Mouse (Mus musculus) ovary, postnatal 10 days (tissue): ENCODE data around the gene Olfr1454.

Source experiments
- DNase-seq: peaks from one replicate; pipeline ENCODE4 v3.0.0; 2022; ENCODE audit warnings: low spot score

Gene Olfr1454

GRCm38 (mm10) chr19:13060310-13060709 is at the start of gene Olfr1454:
Olfr1454 (plus strand) TSS chr19:13060610.
- DNase-seq = no peak

DNA sequence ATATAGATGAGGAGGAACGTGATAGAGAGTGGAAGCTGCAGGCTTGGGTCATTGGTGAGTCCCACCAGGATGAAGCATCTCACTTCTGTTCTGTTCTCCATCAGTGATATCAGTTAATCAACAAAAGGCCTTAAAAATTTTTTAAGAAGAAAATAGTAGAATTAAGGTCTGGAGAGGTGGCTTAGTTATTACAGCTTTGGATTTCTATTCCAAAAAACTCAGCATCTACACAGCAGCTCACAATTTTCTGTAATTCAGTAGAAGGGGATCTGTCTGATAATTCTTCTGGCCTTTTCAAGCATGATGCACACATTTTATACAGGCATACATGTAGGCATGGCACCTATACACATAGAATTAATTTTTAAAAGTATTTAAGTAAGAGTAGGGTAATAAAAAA is 32.2 kb upstream of the Olfr1454 start, which contains the start of gene Olfr1453:
Gene Olfr1453 (minus strand): TSS at position 101 of the 400 bp plus-strand sequence.
- DNase-seq = no peak

DNA sequence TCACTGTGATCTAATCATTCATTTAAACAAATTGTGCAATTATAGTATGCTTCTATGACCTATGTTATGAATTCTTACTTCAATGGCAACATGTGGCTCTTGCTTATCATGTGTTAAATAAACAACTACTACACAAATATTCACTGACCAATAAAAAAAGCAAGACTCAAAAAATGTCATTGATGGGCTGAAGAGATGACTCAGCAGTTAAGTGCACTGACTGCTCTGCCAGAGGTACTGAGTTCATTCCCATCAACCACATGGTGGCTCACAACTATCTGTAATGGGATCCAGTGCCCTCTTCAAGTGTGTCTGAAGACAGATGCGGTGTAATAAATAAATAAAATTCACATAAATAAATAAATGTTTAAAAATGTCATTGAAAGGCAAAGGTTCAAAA is 33.5 kb downstream of the Olfr1454 start:
- no peak for DNase-seq

- no peak for DNase-seq
Observed at GRCm38 (mm10) chr19:13097791-13098190, 37.4 kb downstream of the Olfr1454 start, which contains the start of gene Olfr1457. Olfr1457 (minus strand) TSS chr19:13097891.

DNA sequence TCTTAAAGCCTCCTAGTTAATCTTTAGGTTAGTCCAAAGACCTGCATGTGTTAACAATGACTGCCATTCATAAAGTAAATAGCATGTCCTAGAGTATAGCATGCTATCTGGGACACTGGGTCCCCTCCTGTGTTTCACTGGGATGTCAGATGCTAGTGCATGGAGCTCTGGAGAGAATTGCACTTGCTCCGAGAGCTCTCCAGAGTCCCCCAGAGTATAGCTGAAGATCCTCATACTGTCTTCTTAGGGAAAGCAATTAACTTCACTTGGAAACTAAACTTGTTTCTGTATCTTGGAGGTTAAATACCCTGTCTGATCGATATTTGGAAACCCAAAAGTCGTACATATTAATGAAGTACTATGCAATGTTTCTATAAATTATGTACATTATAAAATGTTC is 46.3 kb downstream of the Olfr1454 start, which contains the start of gene Olfr1458:
Gene Olfr1458 (minus strand): TSS at position 101 of the 400 bp plus-strand sequence.
- DNase-seq = no peak
